Mouse (Mus musculus) heart, embryonic 13.5 days (tissue): Measurements from ENCODE around the gene Klf2. TPM values are rescaled to one million over a fixed set of nuclear protein-coding genes. Genes with fewer than 3 reads are reported as not detected.

Experiments used
- ATAC-seq: fragments of 200-750 bp; cut with Nextera tagmentation; 2 replicates; pipeline ENCODE4 v1.8.0; 2017; ENCODE audit warnings: moderate TSS enrichment; ENCODE audit not compliant: insufficient number of reproducible peaks, low FRiP score, low TSS enrichment; ENCODE audit errors: extremely low read depth
- H3K27ac ChIP-seq: fragments of 300-500 bp; sonication (generic); replicated peaks from 2 replicates; pipeline ENCODE4 v1.5.1; 2015; ENCODE audit warnings: moderate library complexity, mild to moderate bottlenecking, inconsistent platforms
- H3K27me3 ChIP-seq: fragments of 300-500 bp; sonication (generic); replicated peaks from 2 replicates; pipeline ENCODE4 v1.6.1; 2015; ENCODE audit warnings: mild to moderate bottlenecking, inconsistent platforms
- H3K36me3 ChIP-seq: fragments of 300-500 bp; sonication (generic); 2 replicates; pipeline ENCODE4 v1.6.1; 2015; ENCODE audit warnings: mild to moderate bottlenecking, inconsistent platforms
- H3K4me1 ChIP-seq: fragments of 300-500 bp; sonication (generic); 2 replicates; pipeline ENCODE4 v1.6.1; 2015; ENCODE audit warnings: inconsistent platforms
- H3K4me2 ChIP-seq: fragments of 300-500 bp; sonication (generic); 2 replicates; pipeline ENCODE4 v1.6.1; 2015; ENCODE audit warnings: inconsistent platforms, mild to moderate bottlenecking, moderate library complexity
- H3K4me3 ChIP-seq: fragments of 300-500 bp; sonication (generic); 2 replicates; pipeline ENCODE4 v1.5.1; 2015; ENCODE audit warnings: moderate library complexity, mild to moderate bottlenecking, inconsistent platforms
- H3K9ac ChIP-seq: fragments of 300-500 bp; sonication (generic); 2 replicates; pipeline ENCODE4 v1.6.1; 2015; ENCODE audit warnings: inconsistent platforms, mild to moderate bottlenecking, moderate library complexity
- H3K9me3 ChIP-seq: fragments of 300-500 bp; sonication (generic); 2 replicates; pipeline ENCODE4 v1.6.1; 2016; ENCODE audit warnings: inconsistent platforms
- WGBS: fragments of 180-500 bp; shearing (Covaris S2); methylation state at CpG from one replicate; pipeline ENCODE4 v1.1.7; 2015; ENCODE audit warnings: mixed read lengths; 5-methylcytosine and 5-hydroxymethylcytosine counted together
- polyA plus RNA-seq: library from polyadenylated mRNA; unstranded; fragments of >200 nt; fragmentation: Nextera tagmentation; extraction: Ambion mirVana; gene quantifications from 2 replicates; pipeline ENCODE4 v1.2.1, GENCODE M21; 2015

Klf2 gene
- polyA plus RNA-seq: 14.2 and 15.1 TPM in 2 replicates

DNA sequence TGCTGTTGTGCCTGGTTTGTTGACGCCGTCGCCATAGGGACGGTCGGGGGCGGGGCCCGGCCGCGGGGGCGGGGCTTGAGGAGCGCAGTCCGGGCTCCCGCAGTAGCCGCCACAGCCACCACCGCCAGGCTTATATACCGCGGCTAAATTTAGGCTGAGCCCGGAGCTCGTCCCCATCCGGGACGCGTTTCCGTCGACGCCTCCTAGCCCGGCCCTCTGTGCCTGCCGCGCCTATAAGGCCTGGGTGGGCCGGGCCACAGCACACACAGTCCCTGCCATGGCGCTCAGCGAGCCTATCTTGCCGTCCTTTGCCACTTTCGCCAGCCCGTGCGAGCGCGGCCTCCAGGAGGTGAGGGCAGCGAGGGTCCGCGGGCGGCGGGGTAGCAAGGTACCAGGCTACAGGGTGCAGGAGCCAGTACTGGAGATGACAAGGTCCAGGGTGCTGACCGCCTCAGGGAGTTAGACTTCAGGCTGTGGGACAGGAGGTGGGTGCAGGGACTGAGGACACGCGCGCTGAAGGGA, at the start of gene Klf2:
Gene Klf2, plus strand, starts transcription at position 233 of the 522 bp plus-strand sequence.
- Histone ChIP-seq H3K9ac (peak within 1 kb of the TSS; percentile 91), H3K9me3 (no peaks in the 10 kb centered on the region), H3K4me3 (peak within 1 kb of the TSS; percentile 80), H3K27ac (peak within 1 kb of the TSS; percentile 81), H3K4me2 (peak within 1 kb of the TSS; percentile 95), H3K36me3 (peaks cover 18% of the 10 kb centered on the region), H3K4me1 (peaks cover 63% of the 10 kb centered on the region), H3K27me3 (peaks cover 10% of the 10 kb centered on the region)
- WGBS: under 1% methylated on average over 46 of the region's 46 CpGs
- peak; percentile 89 for ATAC-seq

DNA sequence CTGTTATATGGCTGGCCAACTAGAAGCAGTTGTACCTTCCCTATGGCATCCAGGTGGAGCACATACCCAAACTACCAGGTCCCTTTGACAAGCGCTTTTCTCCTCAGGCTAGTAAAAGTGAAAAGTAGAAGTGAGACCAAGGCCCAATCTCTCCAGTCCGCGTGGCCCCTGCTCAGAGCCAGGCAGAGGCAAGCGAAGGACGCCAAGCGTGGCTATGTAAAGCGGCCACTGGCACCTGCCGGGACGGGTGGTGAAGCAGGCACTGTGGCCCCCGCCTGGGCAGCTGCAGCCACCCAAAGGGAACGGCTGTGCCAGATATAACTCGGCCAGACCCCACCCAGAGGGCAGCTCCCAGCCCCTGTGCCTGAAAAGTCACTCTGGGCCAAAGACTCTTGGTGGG, 48.2 kb upstream of the Klf2 start:
- WGBS: 87% methylated on average over 12 of the region's 12 CpGs
- H3K36me3 ChIP-seq: no peaks in the 10 kb centered on the region
- H3K9ac ChIP-seq: no peak overlapping the region
- H3K9me3 ChIP-seq: no peaks in the 10 kb centered on the region
- H3K4me2 ChIP-seq: no peak overlapping the region
- no peaks in the 10 kb centered on the region for H3K27me3 ChIP-seq
- H3K4me3 ChIP-seq: no peak overlapping the region
- H3K27ac ChIP-seq: no peak overlapping the region
- H3K4me1 ChIP-seq: peaks cover 13% of the 10 kb centered on the region
- ATAC-seq: no peak

DNA sequence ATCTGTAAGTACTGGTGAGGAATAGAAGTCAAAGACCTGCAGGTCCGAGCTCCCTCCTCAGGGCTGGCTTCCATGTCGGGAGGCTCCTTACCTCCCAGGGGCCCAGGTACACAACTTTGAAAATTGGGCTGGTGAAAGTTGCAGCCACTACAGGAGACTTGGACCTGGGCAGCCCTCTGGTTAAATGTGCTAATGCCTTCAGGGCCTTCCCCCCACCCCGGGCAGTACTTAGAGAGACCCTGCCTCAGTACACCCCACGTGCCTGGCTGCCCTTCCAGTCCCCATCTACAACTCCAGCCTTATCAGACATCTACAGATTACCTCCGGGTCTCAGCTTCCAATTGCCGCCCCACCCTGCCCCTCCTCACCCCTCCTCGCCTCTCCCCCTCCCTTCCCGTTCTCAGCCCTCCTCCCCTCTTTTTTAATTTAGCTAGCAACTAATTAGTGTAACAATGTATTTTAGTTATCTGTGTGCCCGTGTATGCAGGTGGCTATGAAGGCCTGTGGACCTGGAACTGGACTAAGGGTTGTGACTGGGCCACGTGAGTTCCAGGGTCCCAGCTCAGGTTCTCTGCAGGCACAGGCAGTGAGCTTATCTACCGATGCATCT, 47.7 kb upstream of the Klf2 start:
- Histone ChIP-seq H3K9ac (no peak overlapping the region), H3K4me2 (no peak overlapping the region), H3K9me3 (no peaks in the 10 kb centered on the region), H3K27ac (no peak overlapping the region), H3K27me3 (no peaks in the 10 kb centered on the region), H3K4me3 (no peak overlapping the region), H3K36me3 (no peaks in the 10 kb centered on the region), H3K4me1 (peaks cover 13% of the 10 kb centered on the region)
- no peak for ATAC-seq
- 61% methylated on average over 11 of the region's 11 CpGs for WGBS

DNA sequence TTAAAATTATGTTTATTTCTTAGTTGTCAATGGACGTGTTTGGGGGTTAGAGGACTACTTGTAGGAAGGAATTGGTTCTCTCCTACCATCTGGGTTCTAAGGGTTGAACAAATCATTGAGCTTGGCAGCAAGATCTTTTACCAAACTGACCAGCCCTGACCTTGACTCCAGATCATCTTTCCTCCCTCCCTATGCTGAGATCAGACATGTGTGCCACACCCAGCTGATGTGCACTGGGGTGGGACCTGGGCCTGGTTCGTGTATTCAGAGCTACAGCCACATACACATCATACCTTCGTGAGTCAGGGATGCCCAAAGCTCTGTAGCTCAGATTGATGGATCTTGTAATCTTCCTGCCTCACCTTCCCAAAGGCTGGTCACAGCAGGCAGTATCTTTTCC, 47.1 kb upstream of the Klf2 start:
- no peak overlapping the region for H3K9ac ChIP-seq
- ATAC-seq: no peak

DNA sequence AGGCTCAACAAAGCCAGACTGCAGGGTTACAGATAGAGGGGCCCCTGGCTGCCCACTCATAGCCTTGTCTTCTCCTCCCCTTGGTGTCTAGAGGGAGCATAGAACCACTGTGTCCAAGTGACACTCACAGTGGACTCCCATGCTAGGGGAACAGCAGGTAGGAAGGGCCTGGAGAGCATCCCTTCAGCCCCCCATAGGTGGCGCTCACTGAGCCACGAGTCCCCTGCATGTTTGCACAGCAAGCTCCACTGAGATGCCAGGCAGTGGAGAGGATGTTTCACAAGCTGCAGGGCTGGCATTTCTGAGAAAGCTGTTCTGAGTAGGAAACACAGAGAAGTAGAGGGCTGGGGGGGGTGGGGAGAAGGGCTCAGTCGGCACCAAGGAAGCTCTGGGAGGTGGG, 46.5 kb upstream of the Klf2 start:
- Histone ChIP-seq H3K9me3 (no peaks in the 10 kb centered on the region), H3K4me3 (no peak overlapping the region), H3K36me3 (no peaks in the 10 kb centered on the region), H3K9ac (no peak overlapping the region), H3K4me1 (peaks cover 13% of the 10 kb centered on the region), H3K4me2 (no peak overlapping the region), H3K27me3 (no peaks in the 10 kb centered on the region), H3K27ac (no peak overlapping the region)
- no peak for ATAC-seq
- 21% methylated on average over 3 of the region's 3 CpGs for WGBS

More for the DNA sequence above, 47.1 kb upstream of the Klf2 start:
- H3K4me1 ChIP-seq: peaks cover 13% of the 10 kb centered on the region
- no peaks in the 10 kb centered on the region for H3K36me3 ChIP-seq
- WGBS: 79% methylated on average over 3 of the region's 3 CpGs
- no peaks in the 10 kb centered on the region for H3K9me3 ChIP-seq
- H3K27ac ChIP-seq: no peak overlapping the region
- H3K27me3 ChIP-seq: no peaks in the 10 kb centered on the region
- H3K4me2 ChIP-seq: no peak overlapping the region
- H3K4me3 ChIP-seq: no peak overlapping the region

DNA sequence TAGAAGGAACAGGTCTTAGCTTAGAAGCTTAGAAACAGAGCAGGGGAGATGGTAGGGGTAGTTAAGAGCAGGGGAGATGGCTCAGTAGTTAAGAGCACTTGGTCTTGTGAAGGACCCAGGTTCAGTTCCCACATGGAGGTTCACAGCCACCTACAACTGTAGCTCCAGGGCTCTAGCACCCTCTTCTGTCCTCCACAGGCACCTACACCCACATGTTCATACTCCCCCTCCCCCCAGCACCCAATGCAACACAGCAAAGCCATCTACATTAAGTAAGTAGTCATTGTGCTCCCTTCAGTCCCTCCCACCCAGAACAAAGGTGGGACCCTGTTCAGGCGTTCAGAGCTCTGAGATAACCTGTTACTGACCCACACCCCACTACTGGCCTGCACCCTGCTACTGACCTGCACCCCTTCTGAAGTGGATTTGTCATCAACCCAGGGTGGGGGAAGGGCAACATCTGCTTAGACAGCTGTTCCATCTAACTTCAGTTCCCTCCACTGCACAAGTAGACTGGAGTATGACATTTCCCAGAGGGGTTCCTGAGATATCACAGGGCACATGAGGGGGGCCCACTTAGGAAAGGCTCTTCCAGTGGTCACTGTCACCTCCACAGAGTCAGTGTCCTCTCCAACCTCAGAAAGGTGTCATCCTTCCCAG, 45.6 kb upstream of the Klf2 start:
- WGBS: 50% methylated on average over 1 of the region's 1 CpGs
- Histone ChIP-seq H3K4me3 (no peak overlapping the region), H3K4me2 (no peak overlapping the region), H3K9ac (no peak overlapping the region), H3K27me3 (no peaks in the 10 kb centered on the region), H3K27ac (no peak overlapping the region), H3K36me3 (no peaks in the 10 kb centered on the region), H3K4me1 (peaks cover 14% of the 10 kb centered on the region), H3K9me3 (no peaks in the 10 kb centered on the region)
- ATAC-seq: no peak

DNA sequence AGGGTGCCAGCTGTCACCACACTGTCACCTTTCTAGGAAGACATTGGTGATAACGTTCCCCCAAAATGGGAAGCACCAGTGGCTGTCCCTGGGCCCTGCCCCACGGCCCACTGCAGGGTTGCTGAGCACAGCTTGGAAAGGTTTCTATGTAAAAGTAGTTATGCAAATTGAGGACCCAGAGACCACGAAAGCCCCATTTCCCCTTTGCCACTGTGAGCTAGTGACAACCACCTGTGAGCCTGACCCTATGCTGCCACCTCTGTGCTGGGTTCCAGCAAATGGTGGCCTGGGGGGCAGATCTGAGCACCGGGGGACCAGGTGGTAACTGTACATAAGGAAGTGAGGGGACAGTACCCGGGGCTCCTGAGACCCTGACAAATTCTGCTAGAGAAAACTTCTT, 45.0 kb upstream of the Klf2 start:
- WGBS: 62% methylated on average over 5 of the region's 5 CpGs
- H3K27me3 ChIP-seq: no peaks in the 10 kb centered on the region
- no peak overlapping the region for H3K9ac ChIP-seq
- H3K9me3 ChIP-seq: no peaks in the 10 kb centered on the region
- H3K36me3 ChIP-seq: no peaks in the 10 kb centered on the region
- peaks cover 9% of the 10 kb centered on the region for H3K4me1 ChIP-seq
- H3K4me3 ChIP-seq: no peak overlapping the region
- H3K27ac ChIP-seq: no peak overlapping the region
- H3K4me2 ChIP-seq: no peak overlapping the region
- ATAC-seq: no peak

DNA sequence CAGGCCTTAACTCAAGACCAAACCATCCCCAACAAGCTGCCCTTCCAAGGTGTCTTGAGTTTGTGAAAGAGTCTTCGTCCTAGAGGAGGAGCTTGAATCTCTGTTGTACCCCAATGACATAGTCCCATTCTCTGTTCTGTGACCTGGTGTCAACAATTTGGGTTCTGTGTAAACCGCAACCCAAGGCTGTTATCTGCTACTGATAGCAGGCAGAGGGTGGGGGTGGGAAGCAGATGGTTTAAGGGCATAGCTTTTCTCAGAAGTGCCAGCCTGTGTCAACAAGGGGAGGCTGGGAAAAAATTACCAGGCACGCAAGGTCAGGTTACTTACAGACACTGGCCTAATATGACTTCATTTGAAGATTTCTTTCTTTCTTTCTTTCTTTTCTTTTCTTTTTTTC, 41.6 kb upstream of the Klf2 start:
- no peak overlapping the region for H3K4me3 ChIP-seq

DNA sequence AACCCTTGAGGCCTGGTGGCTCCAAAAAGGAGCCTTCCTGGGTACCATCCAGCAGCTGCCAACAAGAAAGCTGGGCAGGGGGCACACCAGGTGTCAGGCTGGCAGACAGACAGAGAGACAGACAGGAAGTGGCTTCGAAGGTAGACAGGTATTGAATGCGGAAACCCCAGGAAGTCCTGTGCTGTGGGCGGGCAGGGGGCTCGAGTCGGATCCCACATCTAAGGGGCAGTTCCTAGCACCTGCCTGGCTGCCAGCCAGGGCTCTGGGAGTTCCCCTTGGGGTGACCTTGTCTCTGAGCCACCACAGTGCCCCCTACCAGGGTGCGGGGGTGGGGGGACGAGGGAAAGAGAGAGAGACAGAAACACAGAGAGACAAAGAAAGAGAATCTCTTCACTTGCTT, 39.7 kb upstream of the Klf2 start:
- Histone ChIP-seq H3K9me3 (no peaks in the 10 kb centered on the region), H3K4me1 (peaks cover 18% of the 10 kb centered on the region), H3K27ac (no peak overlapping the region), H3K36me3 (no peaks in the 10 kb centered on the region), H3K4me2 (no peak overlapping the region), H3K9ac (no peak overlapping the region), H3K27me3 (no peaks in the 10 kb centered on the region), H3K4me3 (no peak overlapping the region)
- WGBS: 70% methylated on average over 7 of the region's 7 CpGs
- no peak for ATAC-seq

More for the DNA sequence above, 41.6 kb upstream of the Klf2 start:
- no peak overlapping the region for H3K4me2 ChIP-seq
- WGBS: 35% methylated on average over 3 of the region's 3 CpGs
- no peaks in the 10 kb centered on the region for H3K36me3 ChIP-seq
- H3K27me3 ChIP-seq: no peaks in the 10 kb centered on the region
- no peak overlapping the region for H3K9ac ChIP-seq
- no peak for ATAC-seq
- H3K9me3 ChIP-seq: no peaks in the 10 kb centered on the region
- no peak overlapping the region for H3K27ac ChIP-seq
- H3K4me1 ChIP-seq: peaks cover 18% of the 10 kb centered on the region

DNA sequence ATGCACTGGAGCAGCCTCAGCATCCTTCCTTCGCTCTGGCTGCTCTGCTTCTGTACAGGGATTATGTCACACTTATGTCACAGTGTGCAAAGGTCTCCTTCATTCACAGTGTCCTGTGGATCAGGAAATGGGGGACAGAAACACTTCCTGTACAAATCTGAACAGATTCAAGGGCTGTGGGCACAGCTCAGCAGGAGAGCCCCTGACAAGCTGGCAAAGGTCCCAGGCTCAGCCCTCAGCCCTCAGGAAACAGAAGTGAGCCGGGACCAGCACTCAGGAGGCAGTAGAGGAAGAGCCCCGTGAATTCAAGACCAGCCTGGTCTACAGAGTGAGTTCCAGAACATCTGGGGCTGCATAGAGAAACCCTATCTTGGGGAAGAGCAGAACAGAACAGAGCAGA, 37.2 kb upstream of the Klf2 start:
- H3K4me2 ChIP-seq: no peak overlapping the region
- H3K27ac ChIP-seq: peak overlapping the region; percentile 61
- H3K9ac ChIP-seq: no peak overlapping the region
- H3K36me3 ChIP-seq: no peaks in the 10 kb centered on the region
- WGBS: 23% methylated on average over 3 of the region's 3 CpGs
- no peaks in the 10 kb centered on the region for H3K9me3 ChIP-seq
- H3K27me3 ChIP-seq: no peaks in the 10 kb centered on the region
- peaks cover 18% of the 10 kb centered on the region for H3K4me1 ChIP-seq
- peak; percentile 38; the same call in 1 of the 2 replicates for ATAC-seq
- no peak overlapping the region for H3K4me3 ChIP-seq

DNA sequence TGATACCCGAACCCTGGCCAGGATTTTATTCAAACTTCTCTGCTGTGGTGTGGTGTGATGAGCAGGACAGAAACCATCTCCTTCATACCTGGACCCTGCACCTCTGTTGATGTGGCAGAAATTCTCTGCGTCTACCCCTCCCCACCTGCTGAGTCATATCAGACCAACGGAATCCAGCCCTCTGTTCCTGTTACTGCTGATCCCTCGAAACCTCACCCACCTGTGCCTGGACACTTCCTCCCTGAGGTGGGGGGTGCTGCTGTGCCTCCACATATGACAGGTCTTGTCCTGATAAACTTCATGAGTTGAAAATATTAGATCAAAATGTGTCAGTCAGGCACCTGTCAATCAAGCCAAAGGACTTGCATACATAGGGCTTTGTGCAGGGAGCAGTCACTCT, 33.5 kb upstream of the Klf2 start:
- no peak overlapping the region for H3K27ac ChIP-seq
- H3K4me2 ChIP-seq: no peak overlapping the region
- 63% methylated on average over 4 of the region's 4 CpGs for WGBS
- H3K4me3 ChIP-seq: no peak overlapping the region
- H3K9me3 ChIP-seq: 0 out of 2 replicates have a peak, but pooled peaks cover 3% of the 10 kb centered on the region
- no peaks in the 10 kb centered on the region for H3K36me3 ChIP-seq
- H3K4me1 ChIP-seq: peaks cover 9% of the 10 kb centered on the region
- no peaks in the 10 kb centered on the region for H3K27me3 ChIP-seq
- no peak overlapping the region for H3K9ac ChIP-seq
- no peak for ATAC-seq

DNA sequence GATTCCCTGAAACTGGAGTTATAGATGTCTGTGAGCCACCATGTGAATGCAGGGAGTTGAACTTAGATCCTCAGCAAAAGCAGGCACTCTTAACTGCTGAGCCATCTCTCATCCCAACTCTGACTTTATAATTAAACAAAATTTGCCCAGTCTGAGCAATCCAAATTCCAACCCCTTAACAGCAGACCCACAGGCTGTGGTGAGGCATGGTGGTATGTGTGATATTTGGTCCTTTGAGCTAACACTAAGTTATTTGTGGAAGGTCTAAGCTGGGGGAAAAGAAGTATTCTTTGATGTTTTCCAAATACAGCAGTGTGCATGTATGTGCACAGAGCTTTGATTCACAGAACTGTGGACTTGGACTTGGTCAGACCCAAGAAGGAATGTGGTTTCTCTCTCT, 29.8 kb upstream of the Klf2 start:
- H3K4me2 ChIP-seq: no peak overlapping the region
- H3K4me3 ChIP-seq: no peak overlapping the region
- H3K27me3 ChIP-seq: no peaks in the 10 kb centered on the region
- peaks cover 2% of the 10 kb centered on the region; the same call in 1 of the 2 replicates for H3K4me1 ChIP-seq
- ATAC-seq: no peak
- H3K9ac ChIP-seq: no peak overlapping the region
- H3K27ac ChIP-seq: no peak overlapping the region
- no peaks in the 10 kb centered on the region for H3K36me3 ChIP-seq
- H3K9me3 ChIP-seq: 0 out of 2 replicates have a peak, but pooled peaks cover 3% of the 10 kb centered on the region
